Mouse (Mus musculus): ENCODE results near the gene Wdr90. TPM values are rescaled to one million over a fixed set of nuclear protein-coding genes. Genes with fewer than 3 reads are reported as not detected.

Gene Wdr90
- polyA plus RNA-seq, 1 experiment from 2014 or later = 34.1 TPM

DNA sequence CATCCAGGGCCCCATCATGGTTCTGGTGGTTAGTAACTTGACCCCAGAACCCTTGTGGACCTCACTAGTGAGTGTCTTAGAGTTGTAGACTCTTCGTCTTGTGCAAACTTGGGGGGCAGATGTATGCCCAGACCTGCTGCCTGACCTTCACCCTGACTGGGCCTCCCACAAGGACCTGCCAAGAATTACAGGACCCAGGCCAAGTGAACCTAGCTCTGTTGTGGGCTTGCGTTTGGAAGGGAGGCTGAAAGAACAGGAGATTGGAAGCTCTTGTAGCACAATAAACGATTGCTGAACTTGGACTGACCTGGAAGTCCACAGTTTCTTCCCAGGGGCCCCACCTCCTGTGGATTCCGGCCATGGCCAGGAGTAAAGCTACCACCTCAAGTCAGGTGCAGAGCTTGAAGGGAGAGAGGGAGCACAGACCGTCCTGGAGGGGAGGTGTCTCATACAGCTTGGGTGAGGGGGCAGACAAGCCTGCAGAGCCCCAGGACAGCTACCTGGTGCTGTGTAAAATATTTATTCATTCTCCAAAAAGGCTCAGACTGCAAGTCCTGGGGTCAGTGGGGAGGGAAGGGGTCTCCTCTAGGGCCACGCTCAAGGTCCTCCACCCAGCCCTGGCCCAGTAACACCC, 27.2 kb downstream of the Wdr90 start:
- DNase-seq = no peak
- no peak for ATAC-seq (ENCODE audit: insufficient read depth)
- H3K4me1 ChIP-seq (ENCODE audit: insufficient read depth) = peaks cover 42% of the 10 kb centered on the region

DNA sequence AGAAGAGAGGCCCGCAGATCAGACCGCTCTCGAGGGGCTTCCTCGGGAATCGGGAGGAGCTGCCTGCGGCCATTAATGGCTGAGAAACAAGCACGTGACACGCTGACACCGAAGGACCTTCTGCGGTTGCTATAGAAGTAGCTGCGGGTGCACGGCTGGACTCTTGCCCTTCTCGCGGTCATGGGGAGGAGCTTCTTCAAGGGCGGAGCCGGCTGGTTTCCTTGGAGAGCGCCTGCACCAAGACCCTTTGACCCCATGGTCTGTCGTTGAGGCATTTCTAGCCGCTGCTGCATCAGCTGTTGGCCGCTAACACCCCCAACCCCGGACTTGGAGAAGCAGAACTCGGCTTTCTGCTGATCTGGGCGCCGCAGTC, 28.0 kb downstream of the Wdr90 start, which contains the start of gene Stub1:
Stub1 (minus strand) TSS at position 114 of the 373 bp plus-strand sequence.
- peak; percentile 63 for ATAC-seq (ENCODE audit: insufficient read depth)
- TF ChIP-seq CTCF (IDR thresholded peaks at IDR 0.05; ENCODE audit: low read depth) = no peak
- H3K36me3 ChIP-seq (ENCODE audit: insufficient read depth) = peaks cover 47% of the 10 kb centered on the region
- DNase-seq = peak; percentile 95
- no peaks in the 10 kb centered on the region for H3K27me3 ChIP-seq (ENCODE audit: insufficient read depth, low read length)
- H3K4me1 ChIP-seq (ENCODE audit: insufficient read depth) = peaks cover 46% of the 10 kb centered on the region
- peak within 1 kb of the TSS; percentile 79 for H3K9ac ChIP-seq
- WGBS = under 1% methylated on average over 24 of the region's 24 CpGs
- H3K27ac ChIP-seq (ENCODE audit: low read depth) = peak within 1 kb of the TSS; percentile 97
- no peaks in the 10 kb centered on the region for H3K9me3 ChIP-seq (ENCODE audit: low read depth, low read length)
- H3K4me3 ChIP-seq (ENCODE audit: low read depth, low read length) = peak within 1 kb of the TSS; percentile 82
- peak within 1 kb of the TSS; percentile 98 for H3K4me2 ChIP-seq

More for the DNA sequence above, 27.2 kb downstream of the Wdr90 start:
- WGBS = 13% methylated on average over 6 of the region's 6 CpGs
- no peak for TF ChIP-seq CTCF (IDR thresholded peaks at IDR 0.05; ENCODE audit: low read depth)
- Histone ChIP-seq H3K9me3 (ENCODE audit: low read depth, low read length) (no peaks in the 10 kb centered on the region), H3K4me2 (peak overlapping the region; percentile 89), H3K27ac (ENCODE audit: low read depth) (peak overlapping the region; percentile 97), H3K9ac (peak overlapping the region; percentile 69), H3K36me3 (ENCODE audit: insufficient read depth) (peaks cover 52% of the 10 kb centered on the region), H3K27me3 (ENCODE audit: insufficient read depth, low read length) (no peaks in the 10 kb centered on the region), H3K4me3 (ENCODE audit: low read depth, low read length) (peak overlapping the region; percentile 82)

DNA sequence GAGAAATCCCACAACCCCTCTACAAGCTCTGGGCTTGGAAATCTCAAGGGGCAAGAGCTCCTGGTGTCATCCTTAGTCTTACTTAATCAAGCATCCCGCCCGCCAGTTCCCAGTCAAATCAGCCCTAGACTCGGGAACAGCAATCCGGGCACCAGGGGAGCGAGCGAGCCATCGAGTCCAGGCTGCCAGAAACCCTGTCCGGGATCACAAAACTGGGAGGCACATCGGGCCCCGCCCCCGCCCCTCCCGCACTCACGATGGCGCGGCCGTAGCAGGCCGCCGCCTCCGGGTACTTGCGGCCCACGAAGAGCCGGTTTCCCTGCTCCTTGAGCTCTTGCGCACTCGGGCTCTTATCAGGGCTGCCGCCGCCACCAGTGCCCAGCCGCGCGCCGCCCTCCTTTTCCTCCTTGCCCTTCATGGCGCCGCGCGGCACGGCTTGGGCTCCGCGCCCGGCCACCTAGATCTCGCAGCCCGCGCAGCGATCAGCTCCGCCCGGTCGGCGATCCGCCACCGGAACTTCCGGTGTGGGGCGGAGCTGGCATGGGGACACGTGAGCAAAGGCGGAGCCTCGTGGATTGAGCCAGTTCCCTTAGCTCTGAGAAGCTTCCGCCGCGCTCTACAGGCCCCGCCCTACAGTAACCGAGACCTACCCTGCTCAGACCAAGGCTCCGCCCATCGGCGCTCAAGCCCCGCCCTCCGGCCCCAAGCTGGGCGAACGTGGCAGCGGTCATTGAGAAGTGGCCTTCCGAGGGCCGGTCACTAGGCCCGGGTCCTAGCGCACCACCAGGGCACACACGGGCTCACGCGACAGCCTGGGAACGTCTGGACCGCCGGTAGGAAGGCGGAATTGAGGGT, 28.6 kb downstream of the Wdr90 start:
- peak overlapping the region; percentile 97 for H3K27ac ChIP-seq (ENCODE audit: low read depth)
- peak overlapping the region; percentile 79 for H3K9ac ChIP-seq
- H3K9me3 ChIP-seq (ENCODE audit: low read depth, low read length) = no peaks in the 10 kb centered on the region
- no peak for TF ChIP-seq CTCF (IDR thresholded peaks at IDR 0.05; ENCODE audit: low read depth)
- peak; percentile 88 for ATAC-seq (ENCODE audit: insufficient read depth)
- peak overlapping the region; percentile 98 for H3K4me2 ChIP-seq
- DNase-seq = peak; percentile 100
- H3K4me1 ChIP-seq (ENCODE audit: insufficient read depth) = peaks cover 48% of the 10 kb centered on the region
- no peaks in the 10 kb centered on the region for H3K27me3 ChIP-seq (ENCODE audit: insufficient read depth, low read length)
- peak overlapping the region; percentile 82 for H3K4me3 ChIP-seq (ENCODE audit: low read depth, low read length)
- peaks cover 47% of the 10 kb centered on the region for H3K36me3 ChIP-seq (ENCODE audit: insufficient read depth)
- WGBS = under 1% methylated on average over 76 of the region's 77 CpGs

DNA sequence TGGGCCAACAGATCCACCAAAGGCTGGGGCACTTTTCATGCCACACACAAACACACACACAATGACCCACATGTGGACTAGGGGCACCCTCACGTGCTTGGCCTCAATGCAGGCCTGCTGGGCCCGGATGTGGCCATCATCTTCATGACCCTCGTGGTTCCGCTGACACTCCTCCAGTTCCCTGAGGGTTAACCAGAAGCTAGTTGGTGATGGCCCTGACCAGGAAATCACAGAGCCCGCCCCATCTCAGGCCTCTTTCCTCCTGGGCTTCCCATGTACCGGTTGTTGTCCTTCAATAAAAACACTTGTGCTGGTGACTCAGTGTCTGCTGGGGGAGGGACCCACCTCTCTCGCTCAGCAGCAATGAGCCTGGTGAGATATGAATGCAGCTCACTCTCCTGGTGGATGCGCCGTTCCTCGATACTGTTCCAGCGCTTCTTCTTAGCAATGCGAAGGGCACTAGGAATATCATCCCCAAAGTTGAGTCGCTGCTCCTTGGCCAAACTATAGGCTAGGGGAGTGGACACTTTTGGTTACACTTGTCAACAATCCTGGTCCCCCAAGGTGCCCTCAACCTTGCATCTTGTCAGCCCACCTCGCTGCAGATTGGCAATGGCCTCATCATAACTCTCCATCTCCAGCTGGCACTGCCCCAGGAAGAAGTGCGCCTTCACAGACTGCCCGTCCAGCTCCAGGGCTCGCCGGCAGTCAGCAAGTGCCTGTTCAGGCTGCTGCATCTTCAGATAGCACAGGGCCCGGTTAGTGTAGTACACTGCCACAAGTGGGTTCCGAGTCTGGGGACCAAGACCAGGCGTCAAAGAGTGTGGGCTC, 29.6 kb downstream of the Wdr90 start:
- DNase-seq (peak; percentile 25), ATAC-seq (ENCODE audit: insufficient read depth) (no peak)
- H3K9me3 ChIP-seq (ENCODE audit: low read depth, low read length) = no peaks in the 10 kb centered on the region
- peak overlapping the region; percentile 98 for H3K4me2 ChIP-seq
- peaks cover 56% of the 10 kb centered on the region for H3K36me3 ChIP-seq (ENCODE audit: insufficient read depth)
- TF ChIP-seq CTCF (IDR thresholded peaks at IDR 0.05; ENCODE audit: low read depth) = no peak
- H3K9ac ChIP-seq = peak overlapping the region; percentile 79
- peak overlapping the region; percentile 85 for H3K27ac ChIP-seq (ENCODE audit: low read depth)
- peak overlapping the region; percentile 82 for H3K4me3 ChIP-seq (ENCODE audit: low read depth, low read length)
- 49% methylated on average over 21 of the region's 21 CpGs for WGBS
- no peaks in the 10 kb centered on the region for H3K27me3 ChIP-seq (ENCODE audit: insufficient read depth, low read length)
- peaks cover 41% of the 10 kb centered on the region for H3K4me1 ChIP-seq (ENCODE audit: insufficient read depth)

DNA sequence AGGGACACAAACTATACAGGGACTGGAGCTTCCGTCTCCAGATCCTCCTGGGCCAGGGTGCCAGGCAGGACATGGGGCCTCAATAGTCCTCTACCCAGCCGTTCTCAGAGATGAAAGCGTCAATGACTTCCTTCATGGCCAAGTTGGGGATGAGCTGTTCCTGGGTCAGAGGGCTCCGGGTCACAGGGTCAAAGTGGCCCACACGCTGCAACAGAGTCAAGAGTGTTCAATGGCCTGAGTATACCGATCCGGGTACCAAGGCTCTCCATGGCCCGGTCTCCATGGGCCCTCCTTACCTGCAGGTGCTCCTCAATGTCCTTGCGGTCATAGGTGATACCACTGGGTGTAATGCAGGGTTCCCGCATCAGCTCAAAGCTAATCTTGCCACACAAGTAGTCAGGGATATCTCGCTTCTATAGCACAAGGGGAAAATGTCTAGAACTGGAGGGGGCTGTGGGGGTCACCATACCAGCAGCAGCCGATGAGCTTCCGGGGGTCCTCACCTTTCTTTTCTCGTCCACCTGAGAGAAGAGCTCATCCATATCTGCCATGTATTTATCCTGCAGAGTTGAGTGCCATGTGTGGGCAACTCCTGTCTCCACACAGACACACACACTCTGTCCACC, 30.4 kb downstream of the Wdr90 start:
- H3K36me3 ChIP-seq (ENCODE audit: insufficient read depth) = peaks cover 63% of the 10 kb centered on the region
- ATAC-seq (ENCODE audit: insufficient read depth) (no peak), DNase-seq (no peak)
- H3K4me1 ChIP-seq (ENCODE audit: insufficient read depth) = peaks cover 34% of the 10 kb centered on the region
- no peaks in the 10 kb centered on the region for H3K9me3 ChIP-seq (ENCODE audit: low read depth, low read length)
- TF ChIP-seq CTCF (IDR thresholded peaks at IDR 0.05; ENCODE audit: low read depth) = no peak
- H3K27me3 ChIP-seq (ENCODE audit: insufficient read depth, low read length) = no peaks in the 10 kb centered on the region
- 81% methylated on average over 14 of the region's 14 CpGs for WGBS
- H3K4me2 ChIP-seq = peak overlapping the region; percentile 98
- no peak overlapping the region for H3K27ac ChIP-seq (ENCODE audit: low read depth)
- H3K4me3 ChIP-seq (ENCODE audit: low read depth, low read length) = peak overlapping the region; percentile 82
- H3K9ac ChIP-seq = no peak overlapping the region

DNA sequence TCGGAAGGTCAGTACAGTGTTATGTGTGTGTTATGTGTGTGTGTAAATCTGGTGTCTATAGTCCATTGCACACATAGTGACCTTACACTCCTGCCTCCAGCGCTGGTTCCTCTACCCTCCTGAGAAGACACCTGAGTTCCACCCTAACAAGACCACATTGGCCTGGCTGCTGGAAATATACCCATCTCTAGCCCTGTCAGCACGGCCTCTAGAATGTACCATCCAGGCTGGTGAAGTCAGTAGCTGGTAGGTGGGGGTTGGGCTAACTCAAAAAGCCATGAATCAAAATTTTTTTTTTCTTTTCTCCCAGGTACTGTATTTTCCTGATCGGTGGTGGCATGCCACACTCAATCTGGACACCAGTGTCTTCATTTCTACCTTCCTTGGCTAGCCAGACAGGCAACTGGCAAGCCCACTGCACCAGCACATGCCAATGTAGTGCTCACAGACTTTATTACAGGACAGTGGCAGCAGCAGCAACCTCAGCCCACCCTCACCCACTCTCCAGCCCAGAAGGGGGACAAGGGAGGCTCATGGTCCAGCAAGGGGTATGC, 31.0 kb downstream of the Wdr90 start:
- WGBS = 80% methylated on average over 4 of the region's 4 CpGs
- DNase-seq (no peak), ATAC-seq (ENCODE audit: insufficient read depth) (no peak)
- Histone ChIP-seq H3K4me2 (peak overlapping the region; percentile 98), H3K27me3 (ENCODE audit: insufficient read depth, low read length) (no peaks in the 10 kb centered on the region), H3K9ac (peak overlapping the region; percentile 67; the same call in 1 of the 2 replicates), H3K9me3 (ENCODE audit: low read depth, low read length) (no peaks in the 10 kb centered on the region), H3K4me3 (ENCODE audit: low read depth, low read length) (peak overlapping the region; percentile 82; the same call in 1 of the 2 replicates), H3K4me1 (ENCODE audit: insufficient read depth) (peaks cover 33% of the 10 kb centered on the region), H3K36me3 (ENCODE audit: insufficient read depth) (peaks cover 65% of the 10 kb centered on the region), H3K27ac (ENCODE audit: low read depth) (no peak overlapping the region)
- no peak for TF ChIP-seq CTCF (IDR thresholded peaks at IDR 0.05; ENCODE audit: low read depth)

Measured in lung, embryonic 14.5 days (tissue).